Mouse (Mus musculus): Measurements from ENCODE around the gene Tnrc6c. TPM values are rescaled to one million over a fixed set of nuclear protein-coding genes. Genes with fewer than 3 reads are reported as not detected.
A peak's percentile ranks its signal among the peaks of the same experiment; 100 is the strongest.

The Tnrc6c gene
- 10 to 100 TPM; 67.5 to 75.6 TPM for total RNA-seq (2021)

- DNase-seq, result peak; percentile 86 to 87
Observed at GRCm38 (mm10) chr11:117653491-117654351, at the start of gene Tnrc6c. Tnrc6c (plus strand) TSS chr11:117654289.

GRCm38 (mm10) chr11:117606137-117606536, 48.0 kb upstream of the Tnrc6c start:
- DNase-seq, result no peak

GRCm38 (mm10) chr11:117606605-117607203, 47.4 kb upstream of the Tnrc6c start:
- no peak for DNase-seq

- DNase-seq, result no peak
Observed at GRCm38 (mm10) chr11:117608141-117608789, 45.8 kb upstream of the Tnrc6c start.

- DNase-seq, result no peak
Observed at GRCm38 (mm10) chr11:117608976-117609375, 45.1 kb upstream of the Tnrc6c start.

GRCm38 (mm10) chr11:117610589-117610988, 43.5 kb upstream of the Tnrc6c start:
- DNase-seq, result no peak

GRCm38 (mm10) chr11:117611068-117611467, 43.0 kb upstream of the Tnrc6c start:
- no peak for DNase-seq

GRCm38 (mm10) chr11:117611860-117612259, 42.2 kb upstream of the Tnrc6c start:
- DNase-seq, result no peak

GRCm38 (mm10) chr11:117612885-117613284, 41.2 kb upstream of the Tnrc6c start:
- no peak for DNase-seq

GRCm38 (mm10) chr11:117617368-117617908, 36.7 kb upstream of the Tnrc6c start:
- DNase-seq, result no peak

- no peak for DNase-seq
Observed at GRCm38 (mm10) chr11:117618214-117618613, 35.9 kb upstream of the Tnrc6c start.

GRCm38 (mm10) chr11:117618774-117619173, 35.3 kb upstream of the Tnrc6c start:
- DNase-seq, result no peak

GRCm38 (mm10) chr11:117619581-117619980, 34.5 kb upstream of the Tnrc6c start:
- no peak for DNase-seq

GRCm38 (mm10) chr11:117625196-117625595, 28.9 kb upstream of the Tnrc6c start:
- DNase-seq, result no peak

- DNase-seq, result no peak
Observed at GRCm38 (mm10) chr11:117626557-117626956, 27.5 kb upstream of the Tnrc6c start.

GRCm38 (mm10) chr11:117627060-117627562, 27.0 kb upstream of the Tnrc6c start:
- no peak for DNase-seq

- DNase-seq, result peak in 1 of 2 experiments; percentile 47
Observed at GRCm38 (mm10) chr11:117627746-117628311, 26.3 kb upstream of the Tnrc6c start.

GRCm38 (mm10) chr11:117628312-117628779, 25.7 kb upstream of the Tnrc6c start:
- peak; percentile 67 to 72 for DNase-seq

- no peak for DNase-seq
Observed at GRCm38 (mm10) chr11:117629865-117630264, 24.2 kb upstream of the Tnrc6c start.

GRCm38 (mm10) chr11:117630868-117631565, 23.1 kb upstream of the Tnrc6c start:
- DNase-seq, result no peak

GRCm38 (mm10) chr11:117633310-117633709, 20.8 kb upstream of the Tnrc6c start:
- no peak for DNase-seq

GRCm38 (mm10) chr11:117638386-117638785, 15.7 kb upstream of the Tnrc6c start:
- no peak for DNase-seq

All from layer of hippocampus, postnatal 36 days (tissue).